Mouse (Mus musculus): ENCODE measurements around the gene Pik3r6. TPM values are rescaled to one million over a fixed set of nuclear protein-coding genes. Genes with fewer than 3 reads are reported as not detected.

Pik3r6 gene
- polyA plus RNA-seq, 1 experiment = not detected

- Histone ChIP-seq H3K4me3 (ENCODE audit: insufficient read depth, low read length) (no peak overlapping the region), H3K4me1 (ENCODE audit: control insufficient read depth, insufficient read depth, low read length) (0 out of 2 replicates have a peak, but pooled peaks cover 2% of the 10 kb centered on the region), H3K27ac (ENCODE audit: insufficient read depth, low read length) (no peak overlapping the region)
- TF ChIP-seq POLR2A (IDR thresholded peaks at IDR 0.05; ENCODE audit: low read depth, low read length) (no peak), CTCF (IDR thresholded peaks at IDR 0.05; ENCODE audit: borderline replicate concordance, insufficient read depth, low read length) (no peak)
Measured at GRCm38 (mm10) chr11:68583906-68584480, 81.2 kb downstream of the Pik3r6 start.

GRCm38 (mm10) chr11:68585890-68586289 lies 83.1 kb downstream of the Pik3r6 start:
- TF ChIP-seq CTCF (IDR thresholded peaks at IDR 0.05; ENCODE audit: borderline replicate concordance, insufficient read depth, low read length) (peak; percentile 50; the same call in 1 of the 2 replicates), POLR2A (IDR thresholded peaks at IDR 0.05; ENCODE audit: low read depth, low read length) (no peak)
- Histone ChIP-seq H3K4me3 (ENCODE audit: insufficient read depth, low read length) (no peak overlapping the region), H3K4me1 (ENCODE audit: control insufficient read depth, insufficient read depth, low read length) (0 out of 2 replicates have a peak, but pooled peaks cover 2% of the 10 kb centered on the region), H3K27ac (ENCODE audit: insufficient read depth, low read length) (no peak overlapping the region)

- no peak for TF ChIP-seq POLR2A (IDR thresholded peaks at IDR 0.05; ENCODE audit: low read depth, low read length)
- 0 out of 2 replicates have a peak, but pooled peaks cover 4% of the 10 kb centered on the region for H3K4me1 ChIP-seq (ENCODE audit: control insufficient read depth, insufficient read depth, low read length)
- H3K4me3 ChIP-seq (ENCODE audit: insufficient read depth, low read length) = no peak within 1 kb of the TSS
- no peak within 1 kb of the TSS for H3K27ac ChIP-seq (ENCODE audit: insufficient read depth, low read length)
Measured at GRCm38 (mm10) chr11:68586721-68587120, 83.9 kb downstream of the Pik3r6 start, which contains the start of gene Ccdc42. Gene Ccdc42, plus strand, starts transcription at chr11:68587021.

GRCm38 (mm10) chr11:68589055-68589809 lies 86.4 kb downstream of the Pik3r6 start:
- no peak overlapping the region for H3K27ac ChIP-seq (ENCODE audit: insufficient read depth, low read length)
- H3K4me3 ChIP-seq (ENCODE audit: insufficient read depth, low read length) = no peak overlapping the region
- 0 out of 2 replicates have a peak, but pooled peaks cover 5% of the 10 kb centered on the region for H3K4me1 ChIP-seq (ENCODE audit: control insufficient read depth, insufficient read depth, low read length)
- no peak for TF ChIP-seq POLR2A (IDR thresholded peaks at IDR 0.05; ENCODE audit: low read depth, low read length)
- TF ChIP-seq CTCF (IDR thresholded peaks at IDR 0.05; ENCODE audit: borderline replicate concordance, insufficient read depth, low read length) = peak; percentile 84

- Histone ChIP-seq H3K27ac (ENCODE audit: insufficient read depth, low read length) (no peak overlapping the region), H3K4me1 (ENCODE audit: control insufficient read depth, insufficient read depth, low read length) (0 out of 2 replicates have a peak, but pooled peaks cover 2% of the 10 kb centered on the region)
- no peak for TF ChIP-seq CTCF (IDR thresholded peaks at IDR 0.05; ENCODE audit: borderline replicate concordance, insufficient read depth, low read length)
- no peak for TF ChIP-seq POLR2A (IDR thresholded peaks at IDR 0.05; ENCODE audit: low read depth, low read length)
Measured at GRCm38 (mm10) chr11:68591708-68592107, 88.9 kb downstream of the Pik3r6 start.

GRCm38 (mm10) chr11:68593247-68593646 lies 90.4 kb downstream of the Pik3r6 start:
- no peak overlapping the region for H3K4me3 ChIP-seq (ENCODE audit: insufficient read depth, low read length)
- no peak overlapping the region for H3K27ac ChIP-seq (ENCODE audit: insufficient read depth, low read length)
- H3K4me1 ChIP-seq (ENCODE audit: control insufficient read depth, insufficient read depth, low read length) = 0 out of 2 replicates have a peak, but pooled peaks cover 2% of the 10 kb centered on the region
- no peak for TF ChIP-seq POLR2A (IDR thresholded peaks at IDR 0.05; ENCODE audit: low read depth, low read length)
- TF ChIP-seq CTCF (IDR thresholded peaks at IDR 0.05; ENCODE audit: borderline replicate concordance, insufficient read depth, low read length) = no peak

More at GRCm38 (mm10) chr11:68591708-68592107, 88.9 kb downstream of the Pik3r6 start:
- no peak overlapping the region for H3K4me3 ChIP-seq (ENCODE audit: insufficient read depth, low read length)

GRCm38 (mm10) chr11:68597912-68598311 lies 95.1 kb downstream of the Pik3r6 start:
- Histone ChIP-seq H3K4me3 (ENCODE audit: insufficient read depth, low read length) (no peak overlapping the region), H3K4me1 (ENCODE audit: control insufficient read depth, insufficient read depth, low read length) (peaks cover 18% of the 10 kb centered on the region), H3K27ac (ENCODE audit: insufficient read depth, low read length) (no peak overlapping the region)
- TF ChIP-seq POLR2A (IDR thresholded peaks at IDR 0.05; ENCODE audit: low read depth, low read length) (no peak), CTCF (IDR thresholded peaks at IDR 0.05; ENCODE audit: borderline replicate concordance, insufficient read depth, low read length) (no peak)

- TF ChIP-seq CTCF (IDR thresholded peaks at IDR 0.05; ENCODE audit: borderline replicate concordance, insufficient read depth, low read length) (no peak), POLR2A (IDR thresholded peaks at IDR 0.05; ENCODE audit: low read depth, low read length) (0 out of 2 replicates have a peak, but pooled peaks have one; percentile 8)
- Histone ChIP-seq H3K27ac (ENCODE audit: insufficient read depth, low read length) (peak overlapping the region; percentile 78), H3K4me3 (ENCODE audit: insufficient read depth, low read length) (no peak overlapping the region), H3K4me1 (ENCODE audit: control insufficient read depth, insufficient read depth, low read length) (peaks cover 18% of the 10 kb centered on the region)
Measured at GRCm38 (mm10) chr11:68600551-68601021, 97.8 kb downstream of the Pik3r6 start.

GRCm38 (mm10) chr11:68601486-68601991 lies 98.7 kb downstream of the Pik3r6 start:
- H3K4me3 ChIP-seq (ENCODE audit: insufficient read depth, low read length) = no peak overlapping the region
- H3K4me1 ChIP-seq (ENCODE audit: control insufficient read depth, insufficient read depth, low read length) = peaks cover 18% of the 10 kb centered on the region
- TF ChIP-seq CTCF (IDR thresholded peaks at IDR 0.05; ENCODE audit: borderline replicate concordance, insufficient read depth, low read length) (no peak), POLR2A (IDR thresholded peaks at IDR 0.05; ENCODE audit: low read depth, low read length) (no peak)
- peak overlapping the region; percentile 78 for H3K27ac ChIP-seq (ENCODE audit: insufficient read depth, low read length)

Other genes with a start within 250 kb of the Pik3r6 start
- 3.7 and 6.1 TPM in 2 replicates for gene Ntn1, start 102.2 kb upstream of the Pik3r6 start, polyA plus RNA-seq (2011; ENCODE audit: insufficient read length, low read depth, missing spikeins)
- gene Pik3r5, start 70.9 kb upstream of the Pik3r6 start, polyA plus RNA-seq (2011; ENCODE audit: insufficient read length, low read depth, missing spikeins) = 0.86 and 1.3 TPM in 2 replicates
- gene Mfsd6l, start 53.2 kb downstream of the Pik3r6 start, polyA plus RNA-seq (2011; ENCODE audit: insufficient read length, low read depth, missing spikeins) = not detected in 2 replicates
- gene Ccdc42, start 84.0 kb downstream of the Pik3r6 start, polyA plus RNA-seq (2011; ENCODE audit: insufficient read length, low read depth, missing spikeins) = not detected in 2 replicates
- 459 and 533 TPM in 2 replicates for gene Myh10, start 188.5 kb downstream of the Pik3r6 start, polyA plus RNA-seq (2011; ENCODE audit: insufficient read length, low read depth, missing spikeins)

Data from embryonic fibroblast, embryonic 13.5 days (primary cell).